Mouse (Mus musculus) small intestine, adult 10 weeks (tissue): ENCODE measurements around the gene Foxi2. TPM values are rescaled to one million over a fixed set of nuclear protein-coding genes. Genes with fewer than 3 reads are reported as not detected.

Experiments
- polyA plus RNA-seq: library from polyadenylated mRNA; stranded (reverse); fragments of 350-450 nt; fragmentation: Illumina TruSeq; extraction: RNeasy Lipid Tissue Mini Kit (QIAGEN cat#74804); gene quantifications from one replicate; pipeline ENCODE4 v1.2.3, GENCODE M21; 2014; ENCODE audit warnings: low replicate concordance

Foxi2 gene
- not detected for polyA plus RNA-seq

GRCm38 (mm10) chr7:135410237-135410965, at the start of gene Foxi2:
Foxi2 (plus strand) TSS chr7:135410308.

Other genes starting within 250 kb of the Foxi2 start
- not detected for gene Nps, start 151.6 kb upstream of the Foxi2 start, polyA plus RNA-seq
- 194 TPM for gene Clrn3, start 118.3 kb downstream of the Foxi2 start, polyA plus RNA-seq
- 6.3 TPM for gene Ptpre, start 127.2 kb downstream of the Foxi2 start, polyA plus RNA-seq